Mouse (Mus musculus) thymus, adult 2 months (tissue): Measurements from ENCODE around the gene Hbq1b.

ENCODE experiments used
- CTCF ChIP-seq: fragments of 200-500 bp; IDR thresholded peaks from 2 replicates; pipeline ENCODE4 v1.5.1; 2012; ENCODE audit warnings: mild to moderate bottlenecking, control low read depth, low read length, moderate library complexity, borderline replicate concordance; ENCODE audit not compliant: control insufficient read depth, poor library complexity, insufficient read depth; ENCODE audit errors: extremely low read depth
- POLR2A ChIP-seq: fragments of 200-500 bp; IDR thresholded peaks from 2 replicates; pipeline ENCODE4 v1.6.1; 2012; ENCODE audit warnings: mild to moderate bottlenecking, low read length, control low read depth, moderate library complexity; ENCODE audit not compliant: control insufficient read depth, poor library complexity, insufficient read depth; ENCODE audit errors: extremely low read depth

GRCm38 (mm10) chr11:32243205-32243955 lies 43.4 kb upstream of the Hbq1b start:
- TF ChIP-seq POLR2A: no peak
- TF ChIP-seq CTCF: no peak
